In genomic region chr12:110697457-110697856, GRCm38 (mm10) we compare ENCODE assay signal across 16 mouse cellular contexts. TPM values are rescaled to one million over a fixed set of nuclear protein-coding genes. Genes with fewer than 3 reads are reported as not detected.
DNase-seq lines count a peak whose midpoint lies in the region; ATAC-seq and TF ChIP-seq lines count a peak whose summit lies in the region.
"Had no signal": no experiment of that assay in that cellular context is flagged by ENCODE, and none has a peak within 500 bp of the region (broad histone marks: within the 10 kb centered on the region; RNA-seq: fewer than 3 reads in every experiment).

No protein-coding gene starts in this region.

- no peak overlapping the region for H3K9ac ChIP-seq in kidney, embryonic 15.5 days
- H3K9ac ChIP-seq in CH12.LX (ENCODE audit: insufficient read depth, low read depth): peak overlapping the region; percentile 87
- peak overlapping the region; percentile 82 for H3K9ac ChIP-seq in liver, embryonic 14.5 days (replicated peaks)

- peak overlapping the region; percentile 100; the same call in 1 of the 2 replicates for H3K4me3 ChIP-seq in kidney, embryonic 15.5 days (replicated peaks)
- peak overlapping the region in 1 of 3 experiments; percentile 99 for H3K4me3 ChIP-seq in CH12.LX (replicated peaks in 1 of 3; ENCODE audit: low read depth in 2 of 3, low read length in 2 of 3, poor library complexity in 1 of 3)
- H3K4me3 ChIP-seq in liver, embryonic 14.5 days (ENCODE audit: insufficient read depth in 1 of 2, low read depth in 2 of 2, low read length in 2 of 2): peak overlapping the region in 1 of 2 experiments; percentile 96; a peak in 2 of 4 replicates

- no peak overlapping the region for H3K27ac ChIP-seq in kidney, embryonic 15.5 days
- peak overlapping the region; percentile 88; the same call in 1 of the 2 replicates for H3K27ac ChIP-seq in CH12.LX (ENCODE audit: insufficient read depth, low read depth)
- peak overlapping the region; percentile 95 for H3K27ac ChIP-seq in liver, embryonic 14.5 days

- peaks cover 23% of the 10 kb centered on the region for H3K36me3 ChIP-seq in kidney, embryonic 15.5 days
- peaks cover 14 to 17% of the 10 kb centered on the region in 2 experiments for H3K36me3 ChIP-seq in CH12.LX (replicated peaks in 1 of 2; ENCODE audit: control insufficient read depth in 1 of 2, insufficient read depth in 1 of 2, low read length in 1 of 2)
- peaks cover 20% of the 10 kb centered on the region for H3K36me3 ChIP-seq in liver, embryonic 14.5 days (replicated peaks; ENCODE audit: control insufficient read depth, insufficient read depth, low read depth)

- peaks cover 28% of the 10 kb centered on the region for H3K4me1 ChIP-seq in kidney, embryonic 15.5 days
- peaks cover 21 to 54% of the 10 kb centered on the region in 2 experiments for H3K4me1 ChIP-seq in CH12.LX (ENCODE audit: control insufficient read depth in 1 of 2, insufficient read depth in 2 of 2)
- H3K4me1 ChIP-seq in liver, embryonic 14.5 days (replicated peaks; ENCODE audit: control insufficient read depth in 2 of 2, insufficient read depth in 2 of 2, low read length in 1 of 2): peaks cover 41 to 57% of the 10 kb centered on the region in 2 experiments

- TF ChIP-seq POLR2A in CH12.LX (IDR thresholded peaks at IDR 0.05; ENCODE audit: low read depth, low read length): no peak

- H3K4me2 ChIP-seq in kidney, embryonic 15.5 days: peak overlapping the region; percentile 84; the same call in 1 of the 2 replicates
- peak overlapping the region; percentile 63 for H3K4me2 ChIP-seq in CH12.LX (ENCODE audit: insufficient read depth, low read depth, poor library complexity, severe bottlenecking)
- H3K4me2 ChIP-seq in liver, embryonic 14.5 days (ENCODE audit: low read depth): peak overlapping the region; percentile 87

- ATAC-seq in kidney, embryonic 15.5 days (replicated peaks; ENCODE audit: low FRiP score): no peak
- ATAC-seq in liver, embryonic 14.5 days (ENCODE audit: insufficient read depth): no peak

- no peaks in the 10 kb centered on the region for H3K27me3 ChIP-seq in kidney, embryonic 15.5 days
- no peaks in the 10 kb centered on the region for H3K27me3 ChIP-seq in CH12.LX (replicated peaks)
- H3K27me3 ChIP-seq in liver, embryonic 14.5 days (ENCODE audit: control insufficient read depth, insufficient read depth, low read length): no peaks in the 10 kb centered on the region
- H3K27me3 ChIP-seq: limb, embryonic 15.5 days had no signal

- TF ChIP-seq EP300 in CH12.LX (IDR thresholded peaks at IDR 0.05; ENCODE audit: low read length): no peak
- no peak for TF ChIP-seq EP300 in liver, embryonic 14.5 days (IDR thresholded peaks at IDR 0.05; ENCODE audit: low read depth)

- H3K9me3 ChIP-seq in kidney, embryonic 15.5 days (replicated peaks): no peaks in the 10 kb centered on the region
- H3K9me3 ChIP-seq in CH12.LX (replicated peaks; ENCODE audit: low read length): no peaks in the 10 kb centered on the region
- H3K9me3 ChIP-seq in liver, embryonic 14.5 days (ENCODE audit: control insufficient read depth, low read length): no peaks in the 10 kb centered on the region
- H3K9me3 ChIP-seq: limb, embryonic 15.5 days had no signal

- 74% methylated on average over 5 of the region's 5 CpGs for WGBS in kidney, embryonic 15.5 days
- WGBS in liver, embryonic 14.5 days (ENCODE audit: insufficient replicate concordance): 20% methylated on average over 5 of the region's 5 CpGs

- TF ChIP-seq RAD21 in CH12.LX (IDR thresholded peaks at IDR 0.05; ENCODE audit: low read depth, low read length): no peak

- peaks cover 29% of the 10 kb centered on the region for H3K79me2 ChIP-seq in CH12.LX (replicated peaks; ENCODE audit: control insufficient read depth, extremely low read depth, insufficient read depth, poor library complexity, severe bottlenecking)

- peak; percentile 54 for DNase-seq in cerebellum, adult 9-10 months
- DNase-seq in cerebellum, adult 11-12 months: no peak
- DNase-seq in kidney, adult 8-10 months: no peak
- DNase-seq in CH12.LX (ENCODE audit: extremely low read depth): no peak
- no peak for DNase-seq in liver, embryonic 14.5 days (ENCODE audit: low read depth in 3 of 3, low spot score in 3 of 3)
- no peak for DNase-seq in retina, embryonic 14.5 days (ENCODE audit: low spot score)
- DNase-seq in embryo, embryonic 9.5 days (ENCODE audit: extremely low spot score): no peak
- DNase-seq: gastrocnemius, adult 2 months; kidney, postnatal 25 days; layer of hippocampus, postnatal 36 days had no signal

- no peak for TF ChIP-seq CTCF in CH12.LX (conservative IDR thresholded peaks at IDR 0.05 in 1 of 2, IDR thresholded peaks at IDR 0.05 in 1 of 2; ENCODE audit: low read depth in 2 of 2, low read length in 2 of 2)
- no peak for TF ChIP-seq CTCF in liver, embryonic 14.5 days (IDR thresholded peaks at IDR 0.05; ENCODE audit: low read depth)

- in situ Hi-C loops in CH12.LX (cut with MboI; ENCODE audit: low pct_ligation_motif_present, low pct_unique_long_range_greater_than_20kb, low sequenced_read_pairs): no loop called here

- dilution Hi-C loops in CH12.LX (cut with MboI; ENCODE audit: extremely low pct_ligation_motif_present, extremely low pct_unique_long_range_greater_than_20kb, low sequenced_read_pairs): no loop called here

TF ChIP-seq in CH12.LX, 34 proteins besides CTCF, POLR2A, EP300 and RAD21:
- TF ChIP-seq ELF1 (IDR thresholded peaks at IDR 0.05; ENCODE audit: low read depth, low read length) (0 out of 2 replicates have a peak, but pooled peaks have one; percentile 16), POLR2AphosphoS2 (IDR thresholded peaks at IDR 0.05; ENCODE audit: low read depth, low read length) (no peak), NELFE (IDR thresholded peaks at IDR 0.05; ENCODE audit: low read depth, low read length) (no peak), NRF1 (IDR thresholded peaks at IDR 0.05; ENCODE audit: low read depth, low read length) (no peak), SMC3 (IDR thresholded peaks at IDR 0.05; ENCODE audit: low read depth, low read length) (no peak), MAZ (IDR thresholded peaks at IDR 0.05; ENCODE audit: low read depth, low read length) (no peak), ZNF384 (IDR thresholded peaks at IDR 0.05; ENCODE audit: low read depth, low read length) (no peak), TBP (conservative IDR thresholded peaks at IDR 0.05; ENCODE audit: low read depth, low read length) (no peak)

RNA-seq across cellular contexts. Expression of gene Hsp90aa1, which starts 5.1 kb away (rescaled TPM):
- 994 and 1,027 TPM in 2 replicates for polyA plus RNA-seq in kidney, embryonic 15.5 days (2015; fragmentation: Nextera tagmentation; extraction: Ambion mirVana)
- total RNA-seq in CH12.LX (2012; rRNA removed) (730 and 1,066 TPM in 2 replicates), CH12.LX (2014; rRNA removed) (1,361 and 1,740 TPM in 2 replicates)
- 2,091 and 2,158 TPM in 2 replicates for polyA plus RNA-seq in CH12.LX (2012; ENCODE audit: insufficient read length, low read depth)
- 103 and 161 TPM in 2 replicates for polyA plus RNA-seq in liver, embryonic 14.5 days (2012; rRNA removed)
- polyA plus RNA-seq in liver, embryonic 14.5 days (2014; fragmentation: Nextera tagmentation; extraction: Ambion mirVana): 653 and 697 TPM in 2 replicates

RNA-seq across cellular contexts. Expression of gene 1700001K19Rik, which starts 15.0 kb away (rescaled TPM):
- 0.27 TPM in 1 of 2 replicates, not detected in the other for polyA plus RNA-seq in kidney, embryonic 15.5 days (2015; fragmentation: Nextera tagmentation; extraction: Ambion mirVana)
- total RNA-seq in CH12.LX (2012; rRNA removed): 0.13 TPM in 1 of 2 replicates, not detected in the other
- total RNA-seq in CH12.LX (2014; rRNA removed): not detected in 2 replicates
- polyA plus RNA-seq in CH12.LX (2012; ENCODE audit: insufficient read length, low read depth): not detected in 2 replicates
- not detected in 2 replicates for polyA plus RNA-seq in liver, embryonic 14.5 days (2012; rRNA removed)
- polyA plus RNA-seq in liver, embryonic 14.5 days (2014; fragmentation: Nextera tagmentation; extraction: Ambion mirVana): not detected in 2 replicates
- total RNA-seq: gastrocnemius, adult 2 months; layer of hippocampus, postnatal 36 days; megakaryocyte progenitor cell, adult 5-6 weeks had no signal
- polyA plus RNA-seq: heart, embryonic 14.5 days; small intestine, adult 2 months; urinary bladder, adult 2 months had no signal

RNA-seq across cellular contexts. Expression of gene Wdr20, which starts 40.3 kb away (rescaled TPM):
- 23.8 and 24.4 TPM in 2 replicates for polyA plus RNA-seq in kidney, embryonic 15.5 days (2015; fragmentation: Nextera tagmentation; extraction: Ambion mirVana)
- total RNA-seq in CH12.LX (2012; rRNA removed) (26.2 and 27.4 TPM in 2 replicates), CH12.LX (2014; rRNA removed) (20.5 and 22.8 TPM in 2 replicates)
- polyA plus RNA-seq in CH12.LX (2012; ENCODE audit: insufficient read length, low read depth): 16.1 and 17.9 TPM in 2 replicates
- 9.1 and 10.1 TPM in 2 replicates for polyA plus RNA-seq in liver, embryonic 14.5 days (2012; rRNA removed)
- polyA plus RNA-seq in liver, embryonic 14.5 days (2014; fragmentation: Nextera tagmentation; extraction: Ambion mirVana): 7.5 and 8.8 TPM in 2 replicates
